Mouse (Mus musculus): ENCODE data around the gene Atxn1. TPM values are rescaled to one million over a fixed set of nuclear protein-coding genes. Genes with fewer than 3 reads are reported as not detected.
A peak's percentile ranks its signal among the peaks of the same experiment; 100 is the strongest.

Atxn1 gene
- polyA plus RNA-seq, 1 experiment: 7.2 TPM

DNA sequence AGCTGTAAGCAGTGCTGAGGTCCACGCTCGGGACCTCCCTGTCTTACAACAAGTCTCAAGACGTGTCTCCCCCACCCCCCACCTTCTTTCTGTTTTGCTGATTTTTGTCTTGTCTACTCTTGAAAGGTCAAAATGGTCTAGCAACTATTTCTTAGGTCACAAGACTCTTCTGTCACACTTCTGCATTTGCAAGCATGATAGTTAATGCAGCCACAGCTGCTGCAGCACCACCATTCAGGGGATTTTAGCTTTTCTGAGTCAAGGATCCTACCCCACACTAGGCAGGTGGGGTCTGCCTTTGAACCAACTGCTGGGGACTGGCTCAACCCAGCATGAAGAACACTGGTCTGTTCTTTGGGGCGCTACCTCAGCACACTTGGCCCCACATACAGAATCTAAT, 3.4 kb upstream of the Atxn1 start:
- no peaks in the 10 kb centered on the region for H3K4me1 ChIP-seq (ENCODE audit: control insufficient read depth, insufficient read depth, insufficient read length, low read length)
- no peak overlapping the region for H3K27ac ChIP-seq (replicated peaks; ENCODE audit: low read depth, low read length)
- no peak overlapping the region for H3K4me3 ChIP-seq (ENCODE audit: insufficient read depth, low read depth, low read length)

GRCm38 (mm10) chr13:45967371-45967770, 2.6 kb upstream of the Atxn1 start:
- no peaks in the 10 kb centered on the region for H3K4me1 ChIP-seq (ENCODE audit: control insufficient read depth, insufficient read depth, insufficient read length, low read length)
- no peak overlapping the region for H3K4me3 ChIP-seq (ENCODE audit: insufficient read depth, low read depth, low read length)
- H3K27ac ChIP-seq (replicated peaks; ENCODE audit: low read depth, low read length): no peak overlapping the region

DNA sequence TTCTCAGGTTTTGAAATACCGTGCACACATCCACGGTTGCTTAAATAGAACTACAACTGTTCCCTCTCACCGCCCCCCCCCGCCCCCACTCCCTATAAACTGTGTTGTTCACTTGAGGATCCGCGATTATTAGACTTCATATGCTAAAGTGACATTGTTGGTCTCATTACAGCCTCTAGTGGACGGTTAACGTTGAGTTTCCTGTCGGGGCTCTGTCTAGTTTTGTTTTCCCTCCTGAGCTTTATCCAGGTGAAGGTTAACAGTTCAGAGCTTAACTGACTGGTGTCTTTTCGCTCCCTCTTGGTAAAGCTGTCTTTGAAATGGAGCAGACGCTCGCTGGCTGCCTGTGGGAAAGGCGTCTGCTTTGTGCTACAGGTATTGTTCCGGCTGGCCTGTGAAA, 1.8 kb upstream of the Atxn1 start:
- peak overlapping the region; percentile 7 for H3K4me3 ChIP-seq (ENCODE audit: insufficient read depth, low read depth, low read length)
- peak overlapping the region; percentile 39; the same call in 1 of the 2 replicates for H3K27ac ChIP-seq (replicated peaks; ENCODE audit: low read depth, low read length)
- 0 out of 2 replicates have a peak, but pooled peaks cover 4% of the 10 kb centered on the region for H3K4me1 ChIP-seq (ENCODE audit: control insufficient read depth, insufficient read depth, insufficient read length, low read length)

DNA sequence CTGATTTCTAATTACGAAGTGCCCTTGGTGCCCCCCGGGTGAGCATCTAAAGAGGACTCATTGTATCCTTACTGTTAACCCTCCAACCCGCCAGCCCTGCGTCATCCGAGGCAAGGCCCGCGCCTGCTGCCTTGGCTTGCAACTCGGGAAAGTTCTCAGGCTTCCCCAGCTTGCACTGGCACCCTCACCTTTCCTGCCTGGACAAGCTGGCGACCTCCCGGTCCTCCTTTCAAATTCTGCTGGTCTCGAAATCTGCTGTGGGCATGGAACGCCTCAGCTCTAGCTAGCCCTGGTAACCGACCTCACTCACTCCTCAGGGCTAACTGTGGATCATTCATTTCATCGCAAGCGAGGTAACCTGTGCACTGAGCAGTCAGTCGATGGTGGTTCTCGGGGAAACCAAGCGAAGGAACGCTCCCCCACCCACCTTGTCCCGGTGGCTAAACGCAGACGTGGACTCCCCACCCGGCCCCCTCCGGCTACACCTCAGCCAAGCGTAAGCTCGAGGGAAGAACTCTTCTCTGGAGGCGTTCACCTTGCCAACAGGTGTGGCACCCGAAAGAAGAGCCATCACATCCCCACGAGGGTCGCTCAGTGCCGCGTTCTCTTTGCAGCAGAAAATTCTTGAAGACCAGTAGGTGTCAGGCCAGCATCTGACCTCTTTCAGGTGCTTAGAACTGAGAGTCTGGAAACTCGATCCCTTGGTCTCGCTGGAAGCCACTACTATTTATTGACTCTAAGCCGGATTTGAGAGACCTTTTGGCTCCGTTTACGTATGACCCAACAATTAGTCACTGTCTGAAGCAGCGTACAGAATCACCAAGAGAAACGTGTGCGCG, 1.0 kb upstream of the Atxn1 start:
- 0 out of 2 replicates have a peak, but pooled peaks cover 4% of the 10 kb centered on the region for H3K4me1 ChIP-seq (ENCODE audit: control insufficient read depth, insufficient read depth, insufficient read length, low read length)
- H3K4me3 ChIP-seq (ENCODE audit: insufficient read depth, low read depth, low read length): peak overlapping the region; percentile 76
- peak overlapping the region; percentile 80 for H3K27ac ChIP-seq (replicated peaks; ENCODE audit: low read depth, low read length)

DNA sequence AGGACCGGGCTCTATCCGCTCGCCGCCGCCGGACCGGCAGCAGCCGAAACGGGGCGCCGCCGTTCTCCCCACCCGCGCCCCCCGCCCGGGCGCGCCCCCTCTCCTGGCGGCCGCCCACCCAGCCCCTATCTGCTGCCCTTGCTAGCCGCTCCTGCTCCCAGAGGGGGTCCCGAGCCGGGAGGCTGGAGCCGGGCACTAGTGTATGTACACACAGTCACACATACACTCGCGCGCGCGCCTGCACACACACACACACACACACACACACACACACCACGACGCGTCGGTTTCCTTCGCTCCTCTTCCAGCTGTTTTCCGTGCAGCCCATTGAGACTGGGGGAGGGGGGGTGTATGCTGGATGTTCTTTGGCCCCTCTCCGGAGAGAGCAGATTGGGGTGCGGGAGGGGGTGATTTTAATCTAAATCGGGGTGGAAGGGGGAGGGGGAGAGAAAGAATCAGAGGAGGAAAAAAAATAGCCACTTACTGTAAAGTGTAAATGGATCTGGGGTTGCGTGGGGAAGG, 416 bp downstream of the Atxn1 start:
- Histone ChIP-seq H3K27ac (replicated peaks; ENCODE audit: low read depth, low read length) (peak overlapping the region; percentile 94), H3K4me1 (ENCODE audit: control insufficient read depth, insufficient read depth, insufficient read length, low read length) (peaks cover 7% of the 10 kb centered on the region; the same call in 1 of the 2 replicates), H3K4me3 (ENCODE audit: insufficient read depth, low read depth, low read length) (peak overlapping the region; percentile 98)

GRCm38 (mm10) chr13:45963497-45964330, 1.1 kb downstream of the Atxn1 start:
- Histone ChIP-seq H3K4me3 (ENCODE audit: insufficient read depth, low read depth, low read length) (peak overlapping the region; percentile 98), H3K4me1 (ENCODE audit: control insufficient read depth, insufficient read depth, insufficient read length, low read length) (peaks cover 7% of the 10 kb centered on the region; the same call in 1 of the 2 replicates), H3K27ac (replicated peaks; ENCODE audit: low read depth, low read length) (peak overlapping the region; percentile 94)

DNA sequence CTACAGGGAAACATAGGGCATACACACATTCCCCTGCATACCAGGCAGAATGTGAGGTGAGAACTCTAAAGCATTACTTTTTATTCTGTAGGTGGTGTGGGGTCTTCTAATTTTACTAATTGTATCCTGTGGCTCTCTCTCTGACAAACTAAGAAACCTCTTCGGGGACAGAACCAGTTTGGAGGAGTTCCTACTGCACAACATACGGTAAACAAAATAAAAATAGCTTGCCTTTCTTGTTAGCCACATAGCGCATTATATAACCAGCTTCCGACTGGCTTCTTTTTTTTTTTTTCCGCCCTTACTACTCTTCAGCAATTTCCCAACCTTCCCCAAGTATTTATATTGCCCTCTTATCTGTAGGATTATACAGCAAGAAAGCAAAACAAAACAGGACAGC, 2.0 kb downstream of the Atxn1 start:
- Histone ChIP-seq H3K4me1 (ENCODE audit: control insufficient read depth, insufficient read depth, insufficient read length, low read length) (peaks cover 7% of the 10 kb centered on the region; the same call in 1 of the 2 replicates), H3K4me3 (ENCODE audit: insufficient read depth, low read depth, low read length) (peak overlapping the region; percentile 98), H3K27ac (replicated peaks; ENCODE audit: low read depth, low read length) (peak overlapping the region; percentile 22; the same call in 1 of the 2 replicates)

- 0 out of 2 replicates have a peak overlapping the region, but pooled peaks have one; percentile 4 for H3K27ac ChIP-seq (replicated peaks; ENCODE audit: low read depth, low read length)
- peaks cover 7% of the 10 kb centered on the region; the same call in 1 of the 2 replicates for H3K4me1 ChIP-seq (ENCODE audit: control insufficient read depth, insufficient read depth, insufficient read length, low read length)
- 0 out of 2 replicates have a peak overlapping the region, but pooled peaks have one; percentile 4 for H3K4me3 ChIP-seq (ENCODE audit: insufficient read depth, low read depth, low read length)
These were observed 2.8 kb downstream of the Atxn1 start for GRCm38 (mm10) chr13:45961871-45962630.

DNA sequence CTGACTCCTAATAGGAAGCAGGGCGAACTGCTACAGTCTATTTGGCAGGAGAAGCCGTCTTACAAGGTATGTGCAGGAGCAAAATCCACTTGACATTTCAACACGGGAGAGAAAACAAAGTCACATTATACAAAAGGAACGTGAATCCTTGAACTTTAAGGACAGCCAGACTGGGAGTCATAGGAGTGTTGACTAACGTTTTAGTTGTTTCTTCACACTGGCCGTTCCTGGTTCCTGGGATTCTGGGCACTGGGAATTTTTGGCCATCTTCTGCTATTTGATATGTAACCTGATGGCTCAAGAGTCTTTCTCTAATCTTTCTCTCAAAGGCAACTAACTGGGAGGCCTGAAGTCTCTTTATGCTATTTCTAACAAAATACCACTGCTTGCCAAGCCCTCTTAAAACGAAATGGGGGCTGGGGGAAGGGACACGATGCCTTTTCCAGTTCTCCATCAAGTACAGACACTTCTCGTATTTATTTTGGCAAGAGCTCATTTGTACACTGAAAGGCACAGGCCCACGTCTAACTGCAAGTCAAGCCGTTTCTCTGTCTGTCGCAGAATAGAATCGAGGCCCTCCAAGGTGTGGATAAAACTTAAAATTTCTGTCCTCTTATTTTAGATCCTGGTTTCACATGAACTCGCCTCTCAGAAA, 4.4 kb downstream of the Atxn1 start:
- Histone ChIP-seq H3K4me3 (ENCODE audit: insufficient read depth, low read depth, low read length) (no peak overlapping the region), H3K27ac (replicated peaks; ENCODE audit: low read depth, low read length) (no peak overlapping the region), H3K4me1 (ENCODE audit: control insufficient read depth, insufficient read depth, insufficient read length, low read length) (peaks cover 7% of the 10 kb centered on the region; the same call in 1 of the 2 replicates)

- Histone ChIP-seq H3K4me1 (ENCODE audit: control insufficient read depth, insufficient read depth, insufficient read length, low read length) (peaks cover 7% of the 10 kb centered on the region; the same call in 1 of the 2 replicates), H3K4me3 (ENCODE audit: insufficient read depth, low read depth, low read length) (no peak overlapping the region), H3K27ac (replicated peaks; ENCODE audit: low read depth, low read length) (0 out of 2 replicates have a peak overlapping the region, but pooled peaks have one; percentile 14)
These were observed 6.5 kb downstream of the Atxn1 start for GRCm38 (mm10) chr13:45958306-45958705.

DNA sequence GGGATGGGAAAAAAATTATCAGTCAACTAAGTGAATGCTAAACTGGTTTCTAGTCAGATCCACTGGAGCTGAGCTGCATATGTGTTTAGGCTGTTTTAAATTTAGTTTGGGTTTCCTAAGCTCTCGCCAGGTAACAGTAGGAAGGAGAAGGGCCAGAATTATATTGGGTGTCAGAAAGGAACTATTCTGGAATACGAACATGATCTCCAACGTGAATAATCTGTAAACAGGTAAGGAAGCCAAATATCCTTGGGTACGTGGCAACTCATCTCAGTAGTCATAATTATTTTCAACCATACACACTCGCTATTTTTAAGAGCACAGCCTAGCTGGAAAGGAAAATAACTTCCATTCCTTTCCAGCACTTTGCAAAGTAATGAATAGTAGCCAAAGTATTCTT, 7.2 kb downstream of the Atxn1 start:
- no peak overlapping the region for H3K4me3 ChIP-seq (ENCODE audit: insufficient read depth, low read depth, low read length)
- no peak overlapping the region for H3K27ac ChIP-seq (replicated peaks; ENCODE audit: low read depth, low read length)
- H3K4me1 ChIP-seq (ENCODE audit: control insufficient read depth, insufficient read depth, insufficient read length, low read length): peaks cover 7% of the 10 kb centered on the region; the same call in 1 of the 2 replicates

DNA sequence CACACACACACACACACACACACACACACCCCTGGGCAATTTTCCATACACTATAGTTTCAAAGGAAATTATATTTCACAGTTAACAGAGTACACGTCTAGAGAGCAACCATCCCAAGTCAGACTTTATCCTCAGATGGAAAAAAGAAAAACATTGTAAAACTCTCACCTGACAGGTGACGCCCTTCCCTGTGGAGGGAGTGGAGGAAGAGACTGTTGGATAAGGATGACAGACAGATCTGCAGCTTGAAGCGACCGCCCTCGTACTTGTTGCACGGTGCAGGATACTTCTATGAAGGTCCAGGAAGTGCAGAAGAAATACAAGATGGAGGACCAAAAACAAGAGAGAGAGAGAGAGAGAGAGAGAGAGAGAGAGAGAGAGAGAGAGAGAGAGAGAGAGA, 8.5 kb downstream of the Atxn1 start:
- peaks cover 3% of the 10 kb centered on the region; the same call in 1 of the 2 replicates for H3K4me1 ChIP-seq (ENCODE audit: control insufficient read depth, insufficient read depth, insufficient read length, low read length)
- H3K4me3 ChIP-seq (ENCODE audit: insufficient read depth, low read depth, low read length): no peak overlapping the region
- H3K27ac ChIP-seq (replicated peaks; ENCODE audit: low read depth, low read length): no peak overlapping the region

DNA sequence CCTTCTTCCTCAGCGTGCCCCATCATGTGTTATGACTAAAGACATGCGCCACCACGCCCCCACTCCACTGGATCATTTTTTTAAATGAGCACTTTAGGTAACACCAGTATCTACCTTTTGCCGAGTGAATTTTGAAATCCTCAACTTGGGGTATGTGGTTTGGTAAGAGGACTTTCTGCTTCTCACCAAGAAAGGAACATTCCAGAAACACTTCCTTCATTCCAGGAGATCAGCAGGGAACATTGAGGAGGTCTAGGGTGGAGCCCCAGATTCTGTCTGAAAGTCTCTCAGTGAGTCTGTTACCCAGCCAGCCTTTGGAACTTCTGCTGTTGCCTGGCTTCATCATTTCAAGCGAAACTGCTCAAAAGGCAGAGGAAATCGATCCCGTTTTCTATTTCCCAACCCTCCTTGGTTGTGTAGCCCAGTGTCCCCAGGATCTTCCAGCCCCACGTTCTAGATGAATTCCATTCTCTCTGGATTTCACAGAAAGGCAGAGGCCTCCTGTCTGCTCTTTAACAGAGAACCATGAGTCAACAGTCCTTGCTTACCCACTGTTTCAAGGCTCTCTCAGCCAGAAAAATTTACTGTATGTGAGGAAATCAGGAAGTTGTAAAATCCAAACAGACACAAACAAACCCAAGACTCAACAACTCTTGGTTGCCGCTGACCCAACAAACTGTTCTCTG, 9.3 kb downstream of the Atxn1 start:
- Histone ChIP-seq H3K4me3 (ENCODE audit: insufficient read depth, low read depth, low read length) (no peak overlapping the region), H3K27ac (replicated peaks; ENCODE audit: low read depth, low read length) (0 out of 2 replicates have a peak overlapping the region, but pooled peaks have one; percentile 5), H3K4me1 (ENCODE audit: control insufficient read depth, insufficient read depth, insufficient read length, low read length) (peaks cover under 1% of the 10 kb centered on the region; the same call in 1 of the 2 replicates)

Measured in brown adipose tissue, adult 24 weeks (tissue).